Mouse (Mus musculus) kidney, postnatal 0 days (tissue): ENCODE results near the gene Smim23. TPM values are rescaled to one million over a fixed set of nuclear protein-coding genes. Genes with fewer than 3 reads are reported as not detected.

Experiments
- ATAC-seq: fragments of 200-750 bp; cut with Nextera tagmentation; replicated peaks from 2 replicates; pipeline ENCODE4 v1.8.0; 2017; ENCODE audit warnings: low read depth, moderate number of reproducible peaks, moderate TSS enrichment, moderate library complexity; ENCODE audit not compliant: low FRiP score
- DNase-seq: peaks from one replicate; pipeline ENCODE4 v3.0.0-alpha.2; 2016; ENCODE audit warnings: low spot score
- H3K27ac ChIP-seq: fragments of 300-500 bp; sonication (generic); 2 replicates; pipeline ENCODE4 v1.5.1; 2014; ENCODE audit warnings: mild to moderate bottlenecking
- H3K27me3 ChIP-seq: fragments of 300-500 bp; sonication (generic); 2 replicates; pipeline ENCODE4 v1.6.1; 2014; ENCODE audit warnings: low read length, mixed read lengths; ENCODE audit not compliant: insufficient read depth
- H3K36me3 ChIP-seq: fragments of 300-500 bp; sonication (generic); 2 replicates; pipeline ENCODE4 v1.6.1; 2014; ENCODE audit warnings: low read length, mixed read lengths; ENCODE audit not compliant: insufficient read depth
- H3K4me1 ChIP-seq: fragments of 300-500 bp; sonication (generic); replicated peaks from 2 replicates; pipeline ENCODE4 v1.6.1; 2014; ENCODE audit warnings: antibody characterized with exemption, low read length, mixed read lengths; ENCODE audit not compliant: insufficient read depth
- H3K4me2 ChIP-seq: fragments of 300-500 bp; sonication (generic); 2 replicates; pipeline ENCODE4 v1.6.1; 2014; ENCODE audit warnings: mild to moderate bottlenecking, low read length, moderate library complexity, mixed read lengths
- H3K4me3 ChIP-seq: fragments of 300-500 bp; sonication (generic); replicated peaks from 2 replicates; pipeline ENCODE4 v1.5.1; 2014; ENCODE audit warnings: low read depth, low read length
- H3K9ac ChIP-seq: fragments of 300-500 bp; sonication (generic); 2 replicates; pipeline ENCODE4 v1.6.1; 2014; ENCODE audit warnings: low read depth, low read length
- H3K9me3 ChIP-seq: fragments of 300-500 bp; sonication (generic); replicated peaks from 2 replicates; pipeline ENCODE4 v1.6.1; 2016; ENCODE audit warnings: low read length, inconsistent platforms, mixed read lengths
- CTCF ChIP-seq: IDR thresholded peaks from 2 replicates; pipeline ENCODE4 v1.5.1; 2016; ENCODE audit warnings: antibody characterized with exemption, low read depth, mild to moderate bottlenecking, moderate library complexity
- WGBS: fragments of 180-500 bp; shearing (Covaris S2); extraction: QIAGEN DNeasy Blood & Tissue Kit; methylation state at CpG from one replicate; pipeline ENCODE4 v1.1.7; 2014; 5-methylcytosine and 5-hydroxymethylcytosine counted together
- polyA plus RNA-seq: library from polyadenylated mRNA; unstranded; fragments of >200 nt; fragmentation: Nextera tagmentation; extraction: Ambion mirVana; gene quantifications from 2 replicates; pipeline ENCODE4 v1.2.1, GENCODE M21; 2015

Smim23 gene
- polyA plus RNA-seq, 1 experiment from 2014 or later: not detected

- H3K4me1 ChIP-seq: peaks cover 3% of the 10 kb centered on the region; the same call in 1 of the 2 replicates
- H3K27ac ChIP-seq: no peak overlapping the region
- no peaks in the 10 kb centered on the region for H3K36me3 ChIP-seq
- no peak for DNase-seq
- no peak overlapping the region for H3K4me3 ChIP-seq
- no peak for ATAC-seq
- H3K9ac ChIP-seq: no peak overlapping the region
- H3K27me3 ChIP-seq: no peaks in the 10 kb centered on the region
- TF ChIP-seq CTCF: no peak
- no peak overlapping the region for H3K4me2 ChIP-seq
- WGBS: 81% methylated on average over 6 of the region's 6 CpGs
- no peaks in the 10 kb centered on the region for H3K9me3 ChIP-seq
These were observed 38.7 kb downstream of the Smim23 start for GRCm38 (mm10) chr11:32785591-32786147.

GRCm38 (mm10) chr11:32782724-32783123 lies 41.7 kb downstream of the Smim23 start:
- no peak overlapping the region for H3K27ac ChIP-seq
- H3K9me3 ChIP-seq: no peaks in the 10 kb centered on the region
- DNase-seq (peak; percentile 60), ATAC-seq (no peak)
- peaks cover 5% of the 10 kb centered on the region; the same call in 1 of the 2 replicates for H3K4me1 ChIP-seq
- WGBS: 60% methylated on average over 3 of the region's 3 CpGs
- no peak overlapping the region for H3K9ac ChIP-seq
- H3K27me3 ChIP-seq: no peaks in the 10 kb centered on the region
- H3K4me3 ChIP-seq: no peak overlapping the region
- no peak for TF ChIP-seq CTCF
- no peaks in the 10 kb centered on the region for H3K36me3 ChIP-seq
- no peak overlapping the region for H3K4me2 ChIP-seq

GRCm38 (mm10) chr11:32781633-32782404 lies 42.6 kb downstream of the Smim23 start:
- H3K9ac ChIP-seq: no peak overlapping the region
- H3K36me3 ChIP-seq: no peaks in the 10 kb centered on the region
- H3K27ac ChIP-seq: no peak overlapping the region
- no peak overlapping the region for H3K4me3 ChIP-seq
- 51% methylated on average over 2 of the region's 2 CpGs for WGBS
- peaks cover 5% of the 10 kb centered on the region; the same call in 1 of the 2 replicates for H3K4me1 ChIP-seq
- no peaks in the 10 kb centered on the region for H3K9me3 ChIP-seq
- TF ChIP-seq CTCF: no peak
- no peaks in the 10 kb centered on the region for H3K27me3 ChIP-seq
- H3K4me2 ChIP-seq: no peak overlapping the region
- DNase-seq: no peak
- no peak for ATAC-seq

GRCm38 (mm10) chr11:32780747-32781536 lies 43.5 kb downstream of the Smim23 start:
- TF ChIP-seq CTCF: no peak
- Histone ChIP-seq H3K4me3 (no peak overlapping the region), H3K36me3 (no peaks in the 10 kb centered on the region), H3K9ac (no peak overlapping the region), H3K27ac (no peak overlapping the region), H3K9me3 (no peaks in the 10 kb centered on the region), H3K4me2 (0 out of 2 replicates have a peak overlapping the region, but pooled peaks have one; percentile 2), H3K27me3 (no peaks in the 10 kb centered on the region), H3K4me1 (peaks cover 5% of the 10 kb centered on the region; the same call in 1 of the 2 replicates)
- WGBS: 23% methylated on average over 11 of the region's 11 CpGs
- DNase-seq: peak; percentile 81
- ATAC-seq: peak; percentile 25; the same call in 1 of the 2 replicates

GRCm38 (mm10) chr11:32768642-32769343 lies 55.6 kb downstream of the Smim23 start:
- Histone ChIP-seq H3K4me1 (peaks cover 9% of the 10 kb centered on the region), H3K27ac (no peak overlapping the region), H3K9ac (no peak overlapping the region), H3K4me2 (no peak overlapping the region), H3K4me3 (no peak overlapping the region), H3K27me3 (no peaks in the 10 kb centered on the region), H3K36me3 (no peaks in the 10 kb centered on the region), H3K9me3 (no peaks in the 10 kb centered on the region)
- no peak for DNase-seq
- 0 out of 2 replicates have a peak, but pooled peaks have one; percentile 10 for TF ChIP-seq CTCF
- no peak for ATAC-seq
- WGBS: 66% methylated on average over 12 of the region's 12 CpGs

Other genes with a start within 250 kb of the Smim23 start
- 61.1 and 68.4 TPM in 2 replicates for gene Fbxw11, start 181.9 kb downstream of the Smim23 start, polyA plus RNA-seq